Mouse (Mus musculus): ENCODE data around the gene Reln.

Reln gene

DNA sequence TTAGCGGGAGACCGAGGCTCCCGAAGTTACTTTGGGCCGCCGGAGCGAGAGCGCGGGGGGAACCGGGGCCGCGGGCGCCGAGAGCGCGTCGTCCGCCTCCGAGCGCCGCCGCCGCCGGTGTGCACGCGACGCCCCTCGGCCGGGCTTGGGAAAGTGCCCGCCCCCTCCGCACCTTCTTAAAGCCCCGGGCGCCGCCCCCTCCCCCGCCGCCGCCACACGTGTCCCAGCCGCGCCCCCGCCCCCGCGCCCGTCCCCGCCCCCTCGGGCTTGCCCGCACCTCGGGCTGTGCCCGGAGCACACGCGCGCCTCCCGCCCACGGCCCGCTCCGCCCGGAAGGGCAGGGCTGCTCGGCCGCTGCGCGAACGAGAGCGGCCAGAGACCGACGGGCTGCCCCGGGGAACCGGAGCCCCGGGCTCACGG is at the start of gene Reln:
Gene Reln (minus strand): TSS at position 147 of the 420 bp plus-strand sequence.
- no peak for DNase-seq (ENCODE audit: low spot score in 2 of 2)

DNA sequence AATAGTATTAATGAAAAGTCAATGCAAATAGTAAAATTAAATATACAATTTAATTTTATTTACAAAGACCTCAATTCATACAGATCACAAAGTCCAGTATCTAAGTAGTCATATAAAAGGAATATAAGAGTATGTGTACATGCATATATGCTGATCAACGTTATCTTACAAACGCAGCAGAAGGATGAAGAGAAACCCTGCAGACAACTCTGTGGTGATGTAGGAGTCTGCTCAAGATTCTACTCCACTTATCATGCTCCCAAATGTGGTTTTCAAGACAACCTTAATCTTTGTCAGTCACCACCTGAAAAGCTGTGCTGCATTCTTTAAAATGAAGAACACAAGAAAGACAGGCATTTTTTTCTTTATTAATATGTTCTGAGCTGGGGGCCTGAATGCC is 44.0 kb upstream of the Reln start:
- no peak for DNase-seq (ENCODE audit: low spot score in 2 of 2)

DNA sequence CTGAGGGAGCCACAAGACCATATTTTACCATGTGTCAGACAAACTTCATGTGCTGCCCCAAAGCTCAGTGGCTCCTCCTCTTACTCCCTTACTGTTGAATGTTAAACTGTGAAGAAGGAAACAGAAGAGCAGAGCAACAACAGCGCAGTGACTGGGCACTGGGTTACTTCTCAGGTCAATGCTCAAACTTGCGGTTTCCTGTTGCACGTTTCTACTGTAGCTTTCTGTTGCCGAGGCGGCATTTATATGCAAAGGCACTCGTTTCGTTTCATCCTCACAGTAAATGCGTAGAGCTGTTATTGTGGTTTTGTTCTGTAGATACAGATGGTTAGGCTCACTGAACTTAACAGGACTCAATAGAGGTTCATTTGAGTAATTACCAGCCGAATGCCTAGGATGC is 16.0 kb upstream of the Reln start:
- DNase-seq (ENCODE audit: low spot score in 2 of 2), result no peak

DNA sequence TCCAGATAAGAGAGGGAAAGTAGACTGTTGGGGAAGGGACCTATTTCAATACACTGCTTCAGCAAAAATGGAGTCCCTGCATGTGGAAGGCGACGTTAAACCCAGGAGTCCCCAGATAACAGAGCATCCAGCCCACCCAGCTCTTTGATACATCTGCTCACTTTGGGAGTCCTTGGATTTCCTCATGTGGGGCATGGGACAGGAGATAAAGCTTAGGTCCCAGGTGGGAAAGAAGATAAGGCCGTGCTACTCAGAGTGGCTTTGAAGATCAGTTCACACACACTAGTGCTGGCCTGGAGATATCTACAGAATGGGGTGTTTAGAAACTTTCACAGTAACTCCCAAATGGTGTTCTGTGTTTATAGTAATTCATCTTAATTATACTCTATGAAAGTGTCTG is 3.9 kb upstream of the Reln start:
- no peak for DNase-seq (ENCODE audit: low spot score in 2 of 2)

DNA sequence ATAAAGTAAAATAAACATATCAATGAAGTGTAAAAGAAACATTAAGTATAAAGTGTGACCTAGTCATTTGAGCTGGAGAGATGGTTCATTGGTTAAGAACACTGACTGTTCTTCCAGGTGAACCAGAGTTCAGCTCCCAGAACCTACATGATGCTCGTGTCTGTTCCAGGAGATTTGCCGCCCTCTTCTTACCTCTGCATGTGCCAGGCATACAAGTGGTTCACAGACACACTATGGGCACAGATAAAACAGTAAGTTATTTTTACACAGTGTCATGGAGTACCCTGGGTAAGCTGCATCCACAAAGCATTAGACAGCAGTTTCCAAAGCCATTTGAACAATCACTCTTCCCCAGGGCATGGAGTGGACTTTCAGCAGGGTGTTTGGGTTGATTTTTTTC is 3.2 kb upstream of the Reln start:
- no peak for DNase-seq (ENCODE audit: low spot score in 2 of 2)

DNA sequence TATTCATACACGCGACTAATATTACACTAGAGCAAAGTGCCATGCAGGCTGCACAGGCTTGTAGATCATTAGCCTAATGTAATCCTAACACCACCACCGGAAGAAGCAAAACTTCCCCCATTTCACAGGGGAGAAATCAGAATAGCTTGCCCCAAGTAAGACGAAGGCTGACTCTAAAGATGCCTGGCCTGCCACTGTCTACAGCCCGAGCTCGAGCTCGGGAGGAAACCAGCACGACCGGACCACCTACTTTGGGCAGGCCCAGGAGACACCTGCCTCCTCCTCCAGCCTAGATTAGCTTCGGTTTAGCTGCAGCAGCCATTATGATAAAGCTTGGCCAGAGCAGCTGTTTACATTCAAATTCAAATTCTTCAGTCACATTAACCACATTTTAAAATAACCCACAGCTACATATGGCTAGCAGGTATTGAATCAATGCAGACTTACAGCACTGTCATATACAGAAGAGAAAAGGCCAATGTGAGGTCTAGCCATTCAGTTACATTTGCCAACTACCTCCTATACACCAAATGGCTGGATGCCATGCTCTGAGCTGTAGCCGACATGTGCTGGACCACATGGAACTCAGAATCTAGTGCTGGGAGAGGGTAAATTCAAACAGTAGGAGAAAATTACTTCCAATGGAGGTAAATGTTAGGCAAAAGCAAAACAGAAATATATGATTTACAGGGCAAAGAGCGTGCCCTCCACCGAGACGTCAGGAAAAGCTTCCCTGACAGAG is 1.6 kb upstream of the Reln start:
- DNase-seq (ENCODE audit: low spot score in 2 of 2), result no peak

DNA sequence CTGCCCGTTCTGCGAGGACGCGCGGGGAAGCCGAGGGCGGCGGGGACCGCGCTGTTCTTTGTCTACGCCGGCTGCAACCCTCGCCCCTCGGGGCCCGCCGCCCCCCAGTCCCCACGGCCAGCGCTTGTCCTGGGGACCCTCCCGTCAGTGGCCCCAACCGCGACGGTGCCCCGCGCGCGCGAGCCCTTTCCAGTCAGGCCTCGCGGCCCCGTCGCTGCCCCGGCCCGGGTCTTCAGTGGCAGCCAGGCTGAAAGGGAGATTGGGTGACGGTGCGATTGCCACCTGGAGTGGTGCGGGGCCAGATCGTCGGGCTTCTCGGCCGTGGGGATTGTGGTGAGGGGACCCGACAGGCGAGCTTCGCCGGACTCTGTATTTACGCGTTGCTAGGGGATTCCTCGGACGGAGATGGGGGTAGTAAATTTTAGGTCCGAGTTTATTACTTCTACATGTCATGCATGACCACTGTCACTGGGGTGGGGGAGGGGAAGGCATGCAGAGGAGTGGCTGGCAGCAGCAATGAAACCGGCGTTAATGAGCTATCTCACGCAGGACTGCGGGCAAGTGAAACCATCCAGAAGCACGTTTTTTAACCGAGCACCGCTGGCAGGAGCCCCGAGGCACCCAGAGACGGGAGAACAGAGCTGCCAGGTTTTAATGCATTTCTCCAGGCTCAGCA is 612 bp upstream of the Reln start:
- DNase-seq (ENCODE audit: low spot score in 2 of 2), result no peak

DNA sequence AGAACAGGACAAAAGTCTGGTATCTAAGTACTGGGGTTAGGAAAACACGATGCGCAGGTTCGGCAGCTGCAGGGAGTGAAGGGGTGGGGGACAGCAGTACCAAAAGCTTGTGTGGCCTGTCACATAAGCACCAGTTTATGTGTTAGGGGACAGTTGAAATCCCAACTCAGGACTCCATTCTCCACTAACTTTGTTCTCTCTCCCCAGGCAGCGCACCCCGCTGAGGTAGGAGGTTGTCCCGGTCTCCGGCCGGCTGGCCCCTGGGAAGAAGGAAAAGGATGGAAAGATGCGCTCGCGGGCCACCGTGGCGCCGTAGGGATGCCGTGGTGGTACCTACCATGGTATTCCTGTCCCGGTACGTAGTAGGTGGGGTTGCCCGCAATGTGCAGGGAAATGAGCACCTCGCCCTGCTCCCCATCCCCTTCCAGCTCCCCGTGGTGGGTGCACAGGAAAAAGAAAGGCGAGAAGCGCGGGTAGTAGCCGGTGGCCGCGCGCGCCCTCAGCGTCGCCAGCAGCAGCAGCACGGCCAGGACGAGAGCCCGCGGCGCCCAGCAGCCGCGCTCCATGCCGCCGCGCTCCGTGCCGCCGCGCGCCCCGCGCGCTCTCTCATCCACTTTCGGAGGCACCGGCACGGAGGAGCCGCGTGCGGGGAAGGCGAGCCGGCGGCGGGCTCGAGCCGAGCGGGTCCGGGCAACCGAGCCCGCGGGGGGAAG is 503 bp downstream of the Reln start:
- DNase-seq (ENCODE audit: low spot score in 2 of 2), result no peak

DNA sequence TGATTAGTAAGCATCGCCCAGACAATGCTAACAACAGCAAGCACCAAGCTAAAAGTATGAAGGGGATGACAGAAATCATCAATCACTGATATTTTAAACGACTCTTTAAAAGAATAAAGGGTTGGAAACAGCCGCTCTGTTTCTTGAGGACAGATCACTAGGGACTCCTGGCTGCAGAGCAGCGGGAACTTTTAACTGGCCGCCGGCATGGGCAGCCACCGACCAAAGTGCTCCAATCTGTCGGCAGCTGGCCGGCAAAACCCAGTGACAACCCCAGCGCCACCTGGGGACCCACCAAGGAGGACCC is 1.0 kb downstream of the Reln start:
- no peak for DNase-seq (ENCODE audit: low spot score in 2 of 2)

DNA sequence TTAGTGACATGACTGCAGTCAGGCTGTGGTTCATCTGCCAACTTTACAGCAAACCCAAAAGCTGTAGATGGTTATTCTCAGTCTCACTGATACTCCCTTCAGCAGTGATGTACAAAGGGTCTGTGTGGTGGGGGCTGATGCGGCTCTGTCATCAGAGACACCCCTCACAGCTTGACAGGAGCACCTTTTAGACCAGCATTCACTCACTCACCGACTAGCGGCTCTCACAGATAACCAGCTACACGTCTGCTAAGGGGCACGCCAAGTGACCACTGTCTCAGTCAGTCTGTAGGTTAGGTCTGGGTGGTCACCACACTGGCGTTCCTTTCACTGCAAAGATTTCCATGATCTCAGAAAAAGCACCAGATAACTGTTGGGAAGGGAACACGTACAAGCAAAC is 2.0 kb downstream of the Reln start:
- no peak for DNase-seq (ENCODE audit: low spot score in 2 of 2)

DNA sequence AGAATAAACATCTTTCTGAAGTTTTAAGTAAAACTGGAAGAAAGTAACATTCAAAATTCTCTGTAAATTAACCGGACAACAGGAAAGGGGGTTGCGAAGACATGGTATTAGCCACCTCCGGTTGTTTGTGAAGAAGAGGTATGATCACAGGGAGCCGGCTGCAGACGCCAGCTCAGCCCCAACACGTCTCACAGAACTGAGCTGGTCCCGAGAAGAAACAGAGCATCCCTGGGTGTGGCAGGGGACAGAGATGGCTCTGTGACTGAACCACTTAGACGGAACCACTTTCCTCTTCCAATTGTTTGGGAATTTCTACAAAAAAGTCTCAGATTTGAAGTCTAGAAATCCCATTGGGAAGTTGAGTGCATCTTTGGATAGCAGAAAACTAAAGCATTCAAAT is 3.5 kb downstream of the Reln start:
- no peak for DNase-seq (ENCODE audit: low spot score in 2 of 2)

DNA sequence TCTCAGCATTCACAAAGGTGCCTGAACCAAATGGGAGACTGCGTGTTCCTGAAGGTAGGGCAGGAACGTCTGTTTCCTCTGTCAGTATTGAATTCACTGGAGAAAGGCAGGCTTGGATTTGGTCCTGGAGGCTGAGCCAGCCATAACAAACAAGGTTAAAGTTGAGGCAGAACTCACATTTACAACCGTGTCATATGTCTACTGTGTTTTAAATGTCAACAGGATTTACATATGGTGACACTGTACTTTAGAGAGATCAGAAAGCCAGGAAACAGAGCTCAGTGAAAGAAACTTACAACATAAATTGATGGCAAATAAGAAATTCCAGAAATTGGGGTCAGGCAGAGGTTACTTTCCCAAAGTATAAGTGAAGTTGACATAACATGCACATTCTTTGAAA is 9.1 kb downstream of the Reln start:
- no peak for DNase-seq (ENCODE audit: low spot score in 2 of 2)

DNA sequence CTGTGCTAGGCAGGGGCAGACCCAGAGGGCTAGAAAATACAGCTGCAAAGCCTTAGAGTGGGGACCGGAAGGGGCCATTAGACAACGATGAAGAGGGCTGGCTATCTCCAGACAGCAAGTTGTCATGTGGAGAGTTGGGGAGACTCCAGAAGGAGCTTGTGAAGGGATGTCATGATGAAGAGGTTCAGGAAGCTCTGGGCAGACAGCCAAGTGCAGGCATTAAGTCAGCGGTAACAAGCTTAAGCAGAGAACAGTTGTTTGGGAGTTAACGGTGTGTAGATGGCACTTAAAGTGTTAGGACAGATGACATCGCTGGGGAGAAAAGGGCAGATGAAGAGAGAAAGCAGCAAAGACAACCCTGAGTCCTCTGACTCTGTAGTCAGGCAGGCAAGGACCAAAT is 13.7 kb downstream of the Reln start:
- DNase-seq (ENCODE audit: low spot score in 2 of 2), result no peak

DNA sequence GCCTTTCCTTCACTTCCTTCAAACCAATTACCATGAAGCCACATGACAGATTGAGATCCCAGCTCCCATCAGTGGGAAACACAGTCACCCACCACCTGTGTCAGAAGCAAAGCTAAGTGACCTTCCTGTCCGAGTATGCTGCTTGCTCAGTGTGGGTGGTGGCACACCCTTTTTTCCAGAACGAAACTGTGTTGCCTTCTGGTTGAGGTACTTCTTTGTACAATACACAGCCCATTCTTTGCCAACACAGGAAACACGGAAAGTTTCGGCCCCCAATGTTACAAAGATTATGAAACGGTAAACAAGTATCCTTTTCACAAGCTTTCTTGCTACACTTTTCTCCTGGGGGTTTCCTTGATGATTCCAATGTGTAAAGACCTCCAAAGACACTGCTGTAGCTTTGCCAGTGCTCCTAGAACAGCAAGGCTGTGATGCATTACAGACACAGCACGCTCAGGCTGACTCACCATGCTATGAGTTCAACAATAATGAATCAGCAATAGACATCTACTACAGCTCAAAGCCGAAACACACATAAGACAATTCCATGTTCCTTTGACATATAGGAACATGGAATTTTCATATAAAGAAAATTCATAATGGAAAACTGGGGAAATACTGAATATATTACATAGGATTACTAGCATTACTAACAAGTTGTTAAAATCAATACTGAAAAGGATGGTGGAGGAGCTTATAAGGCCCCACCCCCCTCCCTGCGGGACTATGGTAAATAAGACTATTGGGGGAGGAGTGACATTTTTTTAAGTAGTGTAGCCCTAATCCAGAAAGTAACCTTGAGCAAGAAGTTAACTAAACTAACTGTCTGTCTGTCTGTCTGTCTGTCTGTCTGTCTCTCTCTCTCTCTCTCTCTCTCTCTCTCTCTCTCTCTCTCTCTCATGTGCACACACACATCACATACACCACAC is 15.8 kb downstream of the Reln start:
- no peak for DNase-seq (ENCODE audit: low spot score in 2 of 2)

DNA sequence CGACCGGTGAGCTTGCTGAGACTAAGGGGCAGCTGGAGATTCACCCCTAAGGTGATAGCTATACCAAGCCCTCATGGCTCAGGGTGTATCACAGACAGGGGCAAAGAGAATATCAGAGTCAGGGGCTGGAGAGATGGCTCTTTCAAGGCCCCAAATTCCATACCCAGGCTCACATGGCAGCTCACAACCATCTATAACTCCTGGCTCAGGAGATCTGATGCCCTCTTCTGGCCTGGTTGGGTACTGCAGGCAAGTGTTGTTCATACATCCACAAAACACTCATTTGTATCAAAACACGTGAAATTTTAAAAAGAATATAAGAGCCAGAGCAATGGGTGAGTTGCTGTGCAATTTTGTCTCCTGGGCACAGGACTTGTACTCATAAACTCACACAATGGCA is 17.3 kb downstream of the Reln start:
- DNase-seq (ENCODE audit: low spot score in 2 of 2), result no peak

DNA sequence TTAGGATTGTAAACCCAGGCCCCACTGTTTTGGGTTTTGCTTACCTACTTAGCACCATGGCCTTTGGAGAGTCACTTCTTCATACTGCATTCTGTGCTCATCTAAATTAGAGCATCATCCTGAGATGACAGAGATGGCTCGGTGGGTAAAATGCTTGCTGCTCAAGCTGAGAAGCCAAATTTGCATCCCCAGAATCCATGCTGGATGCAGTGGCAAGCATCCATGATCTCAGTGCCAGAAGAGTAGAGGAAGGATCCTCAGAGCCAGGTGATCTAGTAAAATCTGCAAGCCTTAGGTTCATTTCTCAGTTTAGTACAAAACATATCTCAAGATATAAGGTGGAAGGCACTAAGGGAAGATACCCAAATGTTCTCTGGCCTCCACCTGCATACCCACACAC is 20.7 kb downstream of the Reln start:
- no peak for DNase-seq (ENCODE audit: low spot score in 2 of 2)

DNA sequence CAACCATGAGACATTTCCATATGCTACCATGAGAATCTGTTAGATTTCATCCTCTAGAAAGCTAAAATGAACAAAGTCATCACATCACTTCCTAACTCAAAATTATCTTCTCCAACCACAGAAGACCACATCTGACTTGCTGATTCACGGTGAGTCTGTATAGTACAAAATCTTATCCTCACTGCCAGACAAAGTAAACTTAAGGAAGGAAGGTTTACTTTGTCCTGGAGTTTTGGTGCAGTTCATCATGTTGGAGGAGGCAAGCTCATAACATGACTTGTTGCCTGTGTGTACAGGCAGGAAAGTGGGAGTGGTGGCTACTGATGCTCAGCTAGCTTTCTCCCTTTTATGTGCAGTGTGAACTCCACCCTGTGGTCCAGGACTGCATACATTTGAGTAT is 26.7 kb downstream of the Reln start:
- DNase-seq (ENCODE audit: low spot score in 2 of 2), result no peak

DNA sequence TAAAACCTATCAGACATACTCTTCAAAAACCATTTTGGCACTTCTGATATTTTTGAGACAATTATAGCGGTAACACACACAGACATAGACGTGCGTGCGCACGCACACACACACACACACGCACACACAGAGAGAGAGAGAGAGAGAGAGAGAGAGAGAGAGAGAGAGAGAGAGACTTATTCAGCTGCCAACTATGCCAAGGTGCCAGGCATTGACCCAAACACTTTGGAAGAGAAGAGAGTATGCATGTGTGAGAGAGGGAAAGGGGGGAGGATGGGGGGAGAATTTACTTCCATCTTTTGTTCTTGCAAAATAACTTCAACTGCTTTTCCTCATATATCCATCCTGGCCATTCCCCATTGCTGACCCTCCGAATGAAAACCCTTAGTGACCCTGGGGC is 28.0 kb downstream of the Reln start:
- no peak for DNase-seq (ENCODE audit: low spot score in 2 of 2)

DNA sequence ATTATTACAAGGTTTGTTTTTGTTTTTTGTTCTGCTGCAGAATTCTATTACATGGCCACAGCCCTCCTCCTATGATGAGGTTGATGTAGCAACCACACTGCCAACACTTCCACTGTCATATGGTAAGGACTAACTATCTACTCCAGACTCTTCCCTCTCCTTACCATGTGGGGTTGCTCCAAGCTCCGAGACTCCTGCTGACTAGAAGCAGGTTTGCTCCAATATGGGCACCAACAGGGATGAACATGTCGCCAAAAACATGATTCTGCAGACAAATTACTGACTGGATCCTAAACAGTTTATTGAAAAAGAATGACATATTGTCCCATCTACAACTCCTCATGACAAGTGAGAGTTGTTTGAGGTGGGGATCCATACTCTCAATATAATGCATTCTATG is 28.5 kb downstream of the Reln start:
- DNase-seq (ENCODE audit: low spot score in 2 of 2), result no peak

DNA sequence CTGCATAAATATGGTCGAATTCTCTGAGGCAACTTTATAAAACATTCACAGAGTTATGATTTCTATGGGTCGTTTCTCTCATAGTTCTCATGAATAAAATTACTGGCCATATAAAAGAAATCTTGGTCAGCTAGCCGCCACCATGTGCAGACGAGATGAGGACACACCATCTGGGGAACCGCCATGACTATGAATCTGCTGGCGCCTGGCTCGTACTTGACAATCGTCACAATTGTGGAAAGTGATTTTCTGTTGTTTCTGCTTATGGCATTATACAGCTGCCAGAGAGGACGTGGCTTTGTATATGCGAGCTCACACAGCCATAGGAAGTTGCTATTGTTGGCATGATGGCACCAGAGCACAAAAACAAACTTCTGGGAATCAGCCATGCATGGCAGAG is 31.5 kb downstream of the Reln start:
- no peak for DNase-seq (ENCODE audit: low spot score in 2 of 2)

DNA sequence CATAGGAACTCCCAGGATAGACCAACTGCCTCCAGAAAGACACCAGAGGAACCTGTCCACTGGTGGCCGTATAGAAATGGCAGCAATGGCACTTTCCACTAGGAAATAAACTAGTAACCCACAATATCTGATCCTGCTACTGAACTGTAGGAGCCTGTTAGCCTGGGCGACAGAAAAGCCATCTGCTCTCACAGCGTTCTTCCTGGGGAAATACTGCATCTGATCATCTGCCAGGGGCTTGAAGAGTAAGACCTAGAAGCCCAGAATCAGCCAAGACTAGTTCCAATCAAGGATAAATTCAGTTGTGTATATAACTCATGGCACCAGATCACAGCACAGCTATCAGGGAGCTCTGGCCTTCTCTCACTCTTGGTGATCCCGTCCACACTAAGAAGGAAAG is 33.5 kb downstream of the Reln start:
- no peak for DNase-seq (ENCODE audit: low spot score in 2 of 2)

DNA sequence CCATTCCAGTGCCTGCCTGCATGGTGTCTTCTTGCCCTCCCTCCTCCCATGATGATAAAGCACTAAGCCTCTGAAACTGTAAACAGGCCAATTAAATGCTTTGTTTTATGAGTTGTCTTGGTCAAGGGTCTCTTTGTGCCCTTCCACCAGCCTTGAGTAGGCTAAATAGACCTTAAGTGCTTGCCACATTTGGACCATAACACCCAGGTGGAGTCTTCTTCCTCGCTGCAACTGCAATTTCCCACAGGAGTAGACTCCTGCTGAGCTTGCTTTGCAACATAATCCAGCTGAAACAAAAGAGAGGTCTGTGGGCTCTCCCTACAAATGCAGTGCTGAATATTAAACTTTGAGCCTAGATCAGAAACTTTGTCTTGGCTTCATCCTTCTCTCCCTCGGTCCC is 35.5 kb downstream of the Reln start:
- DNase-seq (ENCODE audit: low spot score in 2 of 2), result no peak

All from left cerebral cortex, adult 9 months (tissue).